Mouse (Mus musculus) cerebellum, postnatal 14 days (tissue): ENCODE results near the gene Thy1.

Experiments used
- DNase-seq, 2 experiments: peaks; one replicate each; pipeline ENCODE4 v3.0.0; 2021; ENCODE audit warnings: mixed read lengths in 2 of 2

Thy1 gene

GRCm38 (mm10) chr9:44037106-44037505 is 6.1 kb upstream of the Thy1 start:
- DNase-seq = no peak

- peak in 1 of 2 experiments; percentile 24 for DNase-seq
Observed at GRCm38 (mm10) chr9:44041511-44042395, 1.4 kb upstream of the Thy1 start.

DNA sequence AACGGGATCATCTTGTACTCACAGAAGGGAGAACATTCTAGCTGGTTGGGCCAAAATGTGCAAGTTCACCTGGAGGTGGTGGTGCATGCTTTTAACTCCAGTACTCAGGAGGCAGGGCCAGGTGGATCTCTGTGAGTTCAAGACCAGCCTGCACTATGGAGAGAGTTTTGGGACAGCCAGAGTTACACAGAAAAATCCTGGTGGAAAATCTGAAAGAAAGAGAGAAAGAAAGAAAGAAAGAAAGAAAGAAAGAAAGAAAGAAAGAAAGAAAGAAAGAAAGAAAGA is 846 bp upstream of the Thy1 start:
- no peak for DNase-seq

GRCm38 (mm10) chr9:44043708-44044425 is 683 bp downstream of the Thy1 start:
- DNase-seq = peak; percentile 51 to 63

- peak; percentile 51 to 58 for DNase-seq
Observed at GRCm38 (mm10) chr9:44044426-44045157, 1.4 kb downstream of the Thy1 start.

- DNase-seq = no peak
Observed at GRCm38 (mm10) chr9:44045158-44045883, 2.1 kb downstream of the Thy1 start.

GRCm38 (mm10) chr9:44045884-44046272 is 2.7 kb downstream of the Thy1 start:
- no peak for DNase-seq

- DNase-seq = peak in 1 of 2 experiments; percentile 22
Observed at GRCm38 (mm10) chr9:44046426-44046825, 3.2 kb downstream of the Thy1 start.

DNA sequence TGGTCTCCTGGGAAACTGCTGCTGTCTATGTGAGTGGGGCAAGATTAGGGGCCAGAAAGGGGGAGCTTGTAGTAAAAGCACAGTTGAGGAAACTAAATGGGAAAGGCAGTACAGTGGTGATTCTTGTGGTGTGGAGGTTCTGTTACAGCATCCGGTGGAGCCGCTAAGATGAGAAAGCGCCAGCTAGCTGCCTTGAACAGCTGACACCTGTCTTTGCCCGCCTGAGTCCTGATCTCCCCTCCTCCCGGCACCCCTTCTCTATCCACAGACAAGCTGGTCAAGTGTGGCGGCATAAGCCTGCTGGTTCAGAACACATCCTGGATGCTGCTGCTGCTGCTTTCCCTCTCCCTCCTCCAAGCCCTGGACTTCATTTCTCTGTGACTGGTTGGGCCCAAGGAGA is 3.9 kb downstream of the Thy1 start:
- DNase-seq = peak in 1 of 2 experiments; percentile 16

- DNase-seq = no peak
Observed at GRCm38 (mm10) chr9:44047571-44048490, 4.6 kb downstream of the Thy1 start.

GRCm38 (mm10) chr9:44048541-44049380 is 5.6 kb downstream of the Thy1 start:
- DNase-seq = no peak

GRCm38 (mm10) chr9:44049381-44050165 is 6.4 kb downstream of the Thy1 start:
- DNase-seq = no peak

DNA sequence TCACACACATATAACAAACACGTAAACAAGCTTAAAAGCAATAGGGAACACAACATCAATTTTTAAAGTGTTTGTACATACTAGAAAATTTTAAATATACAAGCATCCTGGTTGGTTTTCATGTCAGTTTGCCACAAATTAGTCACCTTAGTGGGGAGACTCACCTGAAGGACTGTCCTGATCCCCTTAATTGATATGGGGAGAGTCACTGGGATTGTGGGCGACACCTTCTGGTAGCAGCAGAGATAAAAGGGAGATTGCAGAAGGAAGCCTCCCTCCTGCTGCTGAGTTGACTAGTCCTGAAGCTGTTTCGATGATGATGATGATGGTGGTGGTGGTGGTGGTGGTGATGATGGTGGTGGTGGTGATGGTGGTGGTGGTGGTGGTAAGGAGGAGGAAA is 9.7 kb downstream of the Thy1 start:
- DNase-seq = no peak

- no peak for DNase-seq
Observed at GRCm38 (mm10) chr9:44053936-44054335, 10.8 kb downstream of the Thy1 start.

DNA sequence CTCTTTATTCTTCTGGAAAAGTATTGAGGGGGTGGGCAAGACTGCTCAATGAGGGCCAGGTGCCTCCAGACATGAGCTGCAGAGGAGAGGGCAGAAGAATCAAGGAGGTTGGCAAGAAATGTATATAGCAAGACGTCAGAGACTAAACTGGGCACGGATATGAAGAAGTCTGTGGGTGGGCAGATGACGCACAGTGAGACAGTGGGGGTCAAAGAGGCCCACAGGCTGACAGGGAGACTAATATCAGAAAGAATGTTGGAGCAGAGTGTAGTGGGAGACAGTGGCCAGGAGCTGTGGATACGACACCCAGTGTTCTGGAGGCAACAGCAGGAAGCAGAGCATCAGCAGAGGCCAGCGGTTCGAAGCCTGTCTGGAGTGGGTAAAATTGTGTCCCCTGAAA is 15.4 kb downstream of the Thy1 start:
- no peak for DNase-seq

DNA sequence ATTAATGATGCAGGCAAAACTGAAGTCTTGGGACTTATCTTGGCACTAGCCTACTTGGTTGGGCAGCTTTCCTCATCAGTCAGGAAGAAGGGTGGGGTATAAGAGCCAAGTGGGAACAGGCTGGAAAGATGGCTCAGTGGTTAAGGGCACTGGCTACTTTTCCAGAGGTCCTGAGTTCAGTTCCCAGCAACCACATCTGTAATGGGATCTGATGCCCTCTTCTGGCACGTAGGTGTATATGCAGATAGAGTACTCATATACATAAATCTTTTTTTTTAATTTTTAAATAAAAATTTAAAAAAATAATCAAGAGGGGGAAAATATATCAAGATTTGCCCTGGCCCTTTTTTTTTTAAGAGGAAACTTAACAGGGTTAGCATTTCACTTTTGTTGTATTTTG is 22.0 kb downstream of the Thy1 start:
- DNase-seq = no peak

DNA sequence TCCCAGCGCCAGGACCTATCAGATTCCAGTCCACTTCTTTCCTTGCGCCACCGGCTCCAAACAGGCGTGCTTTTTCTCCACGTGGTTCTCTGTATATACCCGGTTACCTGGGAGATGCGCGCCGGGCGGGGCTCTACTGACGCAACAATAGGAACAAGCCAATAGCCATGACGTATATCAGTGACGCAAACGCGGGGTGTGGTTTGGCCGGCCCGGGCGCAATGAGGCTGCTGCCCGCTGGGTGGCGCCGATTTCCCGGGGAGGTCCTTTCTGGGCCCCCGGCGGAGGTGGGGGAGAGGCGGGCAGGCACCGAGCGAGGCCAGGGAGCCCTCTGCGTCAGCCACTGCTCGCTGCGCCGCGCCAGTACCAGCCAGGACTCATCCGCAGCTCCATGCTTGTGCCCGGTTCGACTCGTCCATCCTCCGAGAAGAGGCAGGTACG is 23.6 kb downstream of the Thy1 start, which contains the start of gene Usp2:
Usp2 (plus strand) TSS at position 237 of the 441 bp plus-strand sequence.
- peak; percentile 100 for DNase-seq

DNA sequence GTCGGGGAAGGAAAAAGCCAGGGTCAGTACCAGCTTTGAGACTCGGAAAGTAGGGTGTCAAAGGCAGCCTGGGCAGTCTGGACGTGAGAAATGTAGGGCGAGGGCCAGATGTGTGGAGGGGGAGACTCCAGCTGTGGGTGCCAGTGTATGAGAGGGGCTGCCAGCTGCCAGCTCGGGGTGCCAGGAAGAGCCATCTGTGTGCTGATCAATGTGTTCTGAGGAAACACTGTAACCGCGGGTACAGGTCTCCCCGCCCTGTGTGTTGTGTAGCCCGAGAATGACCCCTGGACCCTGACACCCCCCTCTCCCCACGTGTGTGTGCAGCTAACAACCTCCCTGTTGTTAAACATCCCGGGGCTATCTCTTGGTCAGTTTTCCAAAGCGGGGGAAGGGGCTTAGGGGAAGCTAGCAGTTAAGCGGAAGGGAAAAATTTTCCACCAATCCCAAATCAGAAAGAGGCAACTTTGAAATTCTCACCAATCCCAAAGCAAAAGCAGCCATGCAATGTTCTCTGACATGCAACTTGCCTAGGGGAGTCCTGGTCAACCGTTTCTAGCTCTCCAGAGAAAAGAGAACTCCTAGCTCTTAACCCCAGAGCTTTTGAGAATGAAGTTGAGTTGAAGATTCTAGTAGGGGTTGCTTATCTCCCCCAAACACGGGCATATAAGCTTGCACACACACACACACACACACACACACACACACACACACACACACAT is 24.2 kb downstream of the Thy1 start:
- no peak for DNase-seq

DNA sequence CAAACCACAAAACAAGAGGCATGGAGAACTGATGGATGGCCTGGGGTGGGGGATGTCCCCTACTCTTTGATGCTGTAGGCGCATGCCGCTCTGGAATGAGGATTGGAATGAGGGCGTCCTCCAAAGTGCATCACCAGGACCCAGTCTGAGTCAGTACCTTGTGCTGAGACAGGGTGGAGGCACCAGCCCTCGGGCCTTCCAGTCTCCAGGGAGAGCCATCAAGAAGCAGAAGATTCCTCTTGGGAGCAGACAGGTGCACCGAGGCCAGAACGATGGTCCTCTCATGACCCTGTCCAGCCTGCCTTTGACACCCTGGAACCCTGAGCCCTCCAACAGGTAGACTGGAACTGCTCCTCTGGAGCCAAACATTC is 24.8 kb downstream of the Thy1 start:
- peak in 1 of 2 experiments; percentile 12 for DNase-seq
